Mouse (Mus musculus): ENCODE data around the gene Onecut3.

DNA sequence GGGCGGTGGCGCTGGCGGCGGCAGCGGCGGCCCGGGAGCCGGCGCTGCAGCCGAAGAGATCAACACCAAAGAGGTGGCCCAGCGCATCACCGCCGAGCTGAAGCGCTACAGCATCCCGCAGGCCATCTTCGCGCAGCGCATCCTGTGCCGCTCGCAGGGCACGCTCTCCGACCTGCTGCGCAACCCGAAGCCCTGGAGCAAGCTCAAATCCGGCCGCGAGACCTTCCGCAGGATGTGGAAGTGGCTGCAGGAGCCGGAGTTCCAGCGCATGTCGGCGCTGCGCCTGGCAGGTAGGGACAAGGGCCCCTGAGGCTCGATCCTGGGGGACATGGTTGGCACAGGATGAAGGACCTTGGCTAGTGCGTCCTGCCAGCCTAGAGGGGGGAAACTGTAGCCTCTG lies 1.3 kb downstream of the Onecut3 start:
- TF ChIP-seq CTCF (IDR thresholded peaks at IDR 0.05; ENCODE audit: borderline replicate concordance, insufficient read depth, low read depth, low read length): no peak
- TF ChIP-seq POLR2A (IDR thresholded peaks at IDR 0.05; ENCODE audit: borderline replicate concordance, insufficient read depth, low read length): no peak
